Mouse (Mus musculus): Measurements from ENCODE around the gene Hjurp.

DNA sequence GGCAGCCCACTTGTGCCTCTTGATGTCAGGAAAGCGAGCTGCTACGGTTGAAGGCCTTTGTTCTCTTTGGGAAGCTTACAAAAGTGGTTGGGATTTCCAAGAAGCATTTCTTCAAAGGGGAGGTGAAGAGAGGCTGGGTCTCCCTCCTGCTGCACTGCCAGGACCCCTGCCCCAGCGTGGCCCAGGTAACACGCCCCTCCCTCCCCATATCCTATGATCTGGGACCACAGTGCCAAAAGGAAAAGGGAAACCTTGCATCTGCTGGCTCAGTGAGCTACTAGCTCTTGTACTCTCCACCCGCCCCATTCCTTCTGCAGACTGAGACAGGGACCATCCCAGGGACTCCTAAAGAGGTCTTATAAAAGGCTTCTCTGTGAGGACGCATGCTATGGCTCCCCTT, 19.8 kb downstream of the Hjurp start:
- TF ChIP-seq CTCF (IDR thresholded peaks at IDR 0.05; ENCODE audit: insufficient read depth, low read length) (no peak), POLR2A (IDR thresholded peaks at IDR 0.05; ENCODE audit: borderline replicate concordance, extremely low read depth, low read depth, low read length) (no peak)
